Mouse (Mus musculus) E14TG2a.4 (cell line): ENCODE results near the gene Clasp1.

Experiments used
- CTCF ChIP-seq: conservative IDR thresholded peaks from 2 replicates; pipeline ENCODE4 v1.5.1; 2014; ENCODE audit warnings: low read length
- NANOG ChIP-seq: IDR thresholded peaks from 2 replicates; pipeline ENCODE4 v1.6.1; 2014; ENCODE audit warnings: borderline replicate concordance, low read length, mixed read lengths

DNA sequence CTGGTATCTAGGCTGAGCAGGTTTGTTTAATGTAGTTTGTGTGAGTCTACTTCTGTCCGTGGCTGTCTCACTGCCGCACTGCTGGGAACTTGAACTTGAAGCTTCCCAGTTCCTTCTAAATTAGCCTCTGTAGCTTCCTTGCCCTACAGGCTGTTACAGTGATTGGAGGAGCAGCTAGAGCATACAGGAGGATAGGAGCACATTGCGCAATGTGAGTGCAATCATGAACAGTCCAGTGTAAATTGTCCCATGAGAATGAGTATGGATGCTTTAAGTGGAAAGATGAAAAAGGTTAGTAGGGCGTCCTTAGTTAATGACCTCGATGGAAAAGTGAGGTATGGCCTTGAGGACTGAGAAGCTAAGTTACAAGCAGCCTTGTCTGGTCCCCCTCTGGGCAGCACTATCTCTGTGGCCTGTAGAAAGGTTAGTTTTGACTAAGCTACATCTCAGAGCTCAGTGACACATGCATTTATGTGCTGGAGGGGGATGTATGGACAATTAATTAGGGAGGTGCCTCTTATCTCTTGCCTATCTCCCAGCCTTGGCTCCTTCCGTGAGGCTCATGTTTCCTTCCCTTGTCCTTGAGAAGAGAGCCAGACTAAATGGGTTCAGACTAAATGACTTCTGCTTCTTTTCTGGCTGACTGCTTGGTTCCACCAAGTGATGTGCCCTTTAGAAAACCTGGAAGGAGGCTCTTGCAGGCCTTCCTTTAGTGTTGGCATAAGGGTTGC is 39.7 kb downstream of the Clasp1 start:
- TF ChIP-seq CTCF = no peak
- no peak for TF ChIP-seq NANOG
